Mouse (Mus musculus) limb, embryonic 11.5 days (tissue): ENCODE data around the gene Ric8b. TPM values are rescaled to one million over a fixed set of nuclear protein-coding genes. Genes with fewer than 3 reads are reported as not detected.

Source experiments
- ATAC-seq: fragments of 200-750 bp; cut with Nextera tagmentation; 2 replicates; pipeline ENCODE4 v1.8.0; 2017; ENCODE audit warnings: low read depth; ENCODE audit not compliant: insufficient number of reproducible peaks, low FRiP score, low TSS enrichment
- DNase-seq: peaks from one replicate; pipeline ENCODE4 v3.0.0-alpha.2; 2015; ENCODE audit warnings: low spot score
- H3K27ac ChIP-seq: fragments of 300-500 bp; sonication (generic); replicated peaks from 2 replicates; pipeline ENCODE4 v1.5.1; 2014; ENCODE audit warnings: low read depth, mild to moderate bottlenecking, low read length
- H3K27me3 ChIP-seq: fragments of 300-500 bp; sonication (generic); 2 replicates; pipeline ENCODE4 v1.6.1; 2014; ENCODE audit warnings: mild to moderate bottlenecking, low read length, mixed read lengths; ENCODE audit not compliant: control insufficient read depth, insufficient read depth
- H3K36me3 ChIP-seq: fragments of 300-500 bp; sonication (generic); 2 replicates; pipeline ENCODE4 v1.6.1; 2014; ENCODE audit warnings: mild to moderate bottlenecking, low read length, moderate library complexity, mixed read lengths; ENCODE audit not compliant: control insufficient read depth, insufficient read depth
- H3K4me1 ChIP-seq: fragments of 300-500 bp; sonication (generic); 2 replicates; pipeline ENCODE4 v1.6.1; 2014; ENCODE audit warnings: low read length, mixed read lengths; ENCODE audit not compliant: control insufficient read depth, insufficient read depth
- H3K4me2 ChIP-seq: fragments of 300-500 bp; sonication (generic); 2 replicates; pipeline ENCODE4 v1.6.1; 2014; ENCODE audit warnings: low read depth, mild to moderate bottlenecking, moderate library complexity; ENCODE audit not compliant: severe bottlenecking
- H3K4me3 ChIP-seq: fragments of 300-500 bp; sonication (generic); 2 replicates; pipeline ENCODE4 v1.5.1; 2014; ENCODE audit warnings: low read depth, low read length
- H3K9ac ChIP-seq: fragments of 300-500 bp; sonication (generic); 2 replicates; pipeline ENCODE4 v1.6.1; 2014; ENCODE audit warnings: mild to moderate bottlenecking, low read length
- H3K9me3 ChIP-seq: fragments of 300-500 bp; sonication (generic); 2 replicates; pipeline ENCODE4 v1.6.1; 2016; ENCODE audit warnings: low read length; ENCODE audit not compliant: control insufficient read depth
- WGBS: fragments of 180-500 bp; shearing (Covaris S2); extraction: QIAGEN DNeasy Blood & Tissue Kit; methylation state at CpG from one replicate; pipeline ENCODE4 v1.1.7; 2014; 5-methylcytosine and 5-hydroxymethylcytosine counted together
- polyA plus RNA-seq: library from polyadenylated mRNA; unstranded; fragments of >200 nt; fragmentation: Nextera tagmentation; extraction: Ambion mirVana; gene quantifications from 2 replicates; pipeline ENCODE4 v1.2.1, GENCODE M21; 2014

Ric8b gene
- polyA plus RNA-seq, 1 experiment from 2014 or later: 26.0 TPM

GRCm38 (mm10) chr10:84997571-84998224 lies 80.3 kb downstream of the Ric8b start:
- WGBS: 79% methylated on average over 10 of the region's 10 CpGs
- Histone ChIP-seq H3K36me3 (peaks cover 1% of the 10 kb centered on the region; the same call in 1 of the 2 replicates), H3K27me3 (no peaks in the 10 kb centered on the region), H3K4me3 (no peak overlapping the region), H3K4me2 (no peak overlapping the region), H3K27ac (no peak overlapping the region), H3K9me3 (no peaks in the 10 kb centered on the region), H3K4me1 (no peaks in the 10 kb centered on the region), H3K9ac (no peak overlapping the region)
- DNase-seq (no peak), ATAC-seq (no peak)

- ATAC-seq (no peak), DNase-seq (no peak)
- H3K27ac ChIP-seq: no peak overlapping the region
- no peaks in the 10 kb centered on the region for H3K27me3 ChIP-seq
- H3K4me1 ChIP-seq: no peaks in the 10 kb centered on the region
- no peak overlapping the region for H3K9ac ChIP-seq
- H3K4me2 ChIP-seq: no peak overlapping the region
- H3K36me3 ChIP-seq: peaks cover 2% of the 10 kb centered on the region; the same call in 1 of the 2 replicates
- H3K9me3 ChIP-seq: no peaks in the 10 kb centered on the region
- no peak overlapping the region for H3K4me3 ChIP-seq
- WGBS: 70% methylated on average over 1 of the region's 1 CpGs
These were observed 80.8 kb downstream of the Ric8b start for GRCm38 (mm10) chr10:84998225-84998579.

- Histone ChIP-seq H3K27me3 (no peaks in the 10 kb centered on the region), H3K4me2 (no peak overlapping the region), H3K4me1 (no peaks in the 10 kb centered on the region), H3K9me3 (no peaks in the 10 kb centered on the region), H3K27ac (no peak overlapping the region), H3K4me3 (no peak overlapping the region), H3K9ac (no peak overlapping the region), H3K36me3 (peaks cover 2% of the 10 kb centered on the region; the same call in 1 of the 2 replicates)
- WGBS: 81% methylated on average over 7 of the region's 7 CpGs
- ATAC-seq (no peak), DNase-seq (no peak)
These were observed 84.5 kb downstream of the Ric8b start for GRCm38 (mm10) chr10:85001920-85002319.

GRCm38 (mm10) chr10:85003190-85004026 lies 86.0 kb downstream of the Ric8b start:
- Histone ChIP-seq H3K9me3 (no peaks in the 10 kb centered on the region), H3K36me3 (peaks cover 2% of the 10 kb centered on the region; the same call in 1 of the 2 replicates), H3K27me3 (no peaks in the 10 kb centered on the region), H3K4me1 (peaks cover 3% of the 10 kb centered on the region; the same call in 1 of the 2 replicates), H3K9ac (no peak overlapping the region), H3K4me3 (no peak overlapping the region), H3K4me2 (no peak overlapping the region), H3K27ac (no peak overlapping the region)
- no peak for ATAC-seq
- 86% methylated on average over 7 of the region's 7 CpGs for WGBS
- DNase-seq: no peak

- Histone ChIP-seq H3K27me3 (no peaks in the 10 kb centered on the region), H3K9me3 (no peaks in the 10 kb centered on the region), H3K4me3 (no peak overlapping the region), H3K27ac (no peak overlapping the region), H3K4me2 (no peak overlapping the region), H3K9ac (no peak overlapping the region), H3K36me3 (peaks cover 2% of the 10 kb centered on the region; the same call in 1 of the 2 replicates), H3K4me1 (peaks cover 3% of the 10 kb centered on the region; the same call in 1 of the 2 replicates)
- DNase-seq (no peak), ATAC-seq (no peak)
- 86% methylated on average over 7 of the region's 7 CpGs for WGBS
These were observed 89.3 kb downstream of the Ric8b start for GRCm38 (mm10) chr10:85006573-85007310.

DNA sequence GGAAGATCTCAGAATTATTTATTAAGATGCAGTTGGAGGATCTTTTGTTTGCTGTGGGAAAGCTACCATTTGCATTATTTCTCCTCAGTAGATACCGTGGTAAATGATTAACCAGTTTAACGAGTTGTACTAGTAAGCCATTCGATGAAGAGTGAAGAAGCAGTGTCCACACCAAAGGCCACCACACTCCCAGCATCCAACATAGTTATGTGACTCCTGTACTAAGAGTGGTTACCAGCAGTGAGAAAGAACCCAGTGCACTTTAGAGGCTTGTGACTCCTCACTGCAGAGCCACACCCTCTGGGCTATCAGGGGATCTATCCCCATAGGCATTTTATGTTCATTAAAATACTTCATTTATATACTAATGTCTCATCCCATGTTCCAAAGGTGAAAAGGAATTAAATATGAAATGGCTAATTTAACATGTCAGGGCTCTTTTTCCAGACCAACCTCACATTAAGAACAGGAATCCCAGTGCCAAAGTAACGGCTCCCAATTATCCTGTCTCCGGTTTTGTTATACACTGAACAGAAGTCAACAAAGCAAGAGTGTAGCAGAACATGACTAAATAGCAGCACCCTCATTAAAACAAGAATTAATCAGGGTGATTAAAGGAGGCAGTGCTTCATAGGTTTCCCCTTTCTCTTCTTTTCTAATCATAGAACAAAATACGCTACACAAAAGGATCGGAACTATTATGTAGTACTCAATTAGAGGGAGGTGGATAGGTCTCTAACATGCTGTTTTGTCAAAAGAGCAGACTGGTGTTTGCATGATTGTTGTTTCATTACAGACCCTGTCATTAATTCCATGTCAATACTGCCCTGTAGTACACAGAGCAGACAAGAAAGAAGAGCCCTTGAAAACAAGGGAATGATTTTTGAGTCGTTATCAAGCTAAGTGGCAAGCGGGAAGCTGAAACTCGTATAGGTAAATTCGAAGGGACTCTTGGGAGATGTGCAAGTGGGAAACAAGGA lies 90.7 kb downstream of the Ric8b start:
- Histone ChIP-seq H3K4me3 (no peak overlapping the region), H3K4me2 (no peak overlapping the region), H3K36me3 (no peaks in the 10 kb centered on the region), H3K27me3 (no peaks in the 10 kb centered on the region), H3K4me1 (peaks cover 3% of the 10 kb centered on the region; the same call in 1 of the 2 replicates), H3K9ac (no peak overlapping the region), H3K9me3 (no peaks in the 10 kb centered on the region), H3K27ac (no peak overlapping the region)
- ATAC-seq: no peak
- 86% methylated on average over 11 of the region's 11 CpGs for WGBS
- no peak for DNase-seq

DNA sequence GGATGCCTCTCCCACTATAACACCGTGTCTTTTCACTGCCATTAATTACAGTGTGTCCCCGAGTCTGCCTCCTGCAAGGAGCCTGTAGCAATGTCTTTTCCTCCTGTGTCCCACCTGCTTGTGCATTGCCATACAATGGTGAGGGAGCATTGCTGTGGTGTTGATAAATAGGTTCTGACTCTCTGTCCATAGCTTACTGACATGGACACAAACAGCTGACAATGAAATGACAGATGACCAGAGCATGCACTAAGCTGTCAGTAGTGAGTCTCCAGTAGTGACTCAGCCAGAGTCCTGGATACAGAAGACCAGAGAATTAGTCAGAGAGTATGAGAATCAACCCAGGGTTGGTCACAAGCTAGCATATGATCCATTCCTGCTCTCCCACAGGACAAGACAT lies 93.7 kb downstream of the Ric8b start:
- ATAC-seq: no peak
- Histone ChIP-seq H3K4me2 (no peak overlapping the region), H3K27ac (no peak overlapping the region), H3K4me3 (no peak overlapping the region), H3K9me3 (no peaks in the 10 kb centered on the region), H3K27me3 (no peaks in the 10 kb centered on the region), H3K36me3 (no peaks in the 10 kb centered on the region), H3K4me1 (peaks cover 3% of the 10 kb centered on the region; the same call in 1 of the 2 replicates), H3K9ac (no peak overlapping the region)
- no peak for DNase-seq
- 78% methylated on average over 2 of the region's 2 CpGs for WGBS
